Mouse (Mus musculus) neural tube, embryonic 13.5 days (tissue): ENCODE data around the gene Cpeb3. TPM values are rescaled to one million over a fixed set of nuclear protein-coding genes. Genes with fewer than 3 reads are reported as not detected.
A peak's percentile ranks its signal among the peaks of the same experiment; 100 is the strongest.

Experiments used
- ATAC-seq: fragments of 200-750 bp; cut with Nextera tagmentation; 2 replicates; pipeline ENCODE4 v1.8.0; 2017; ENCODE audit warnings: low read depth, mild to moderate bottlenecking, moderate TSS enrichment, moderate library complexity
- H3K27ac ChIP-seq: fragments of 300-500 bp; sonication (generic); replicated peaks from 2 replicates; pipeline ENCODE4 v1.5.1; 2015; ENCODE audit warnings: moderate library complexity, mild to moderate bottlenecking, inconsistent platforms
- H3K27me3 ChIP-seq: fragments of 300-500 bp; sonication (generic); 2 replicates; pipeline ENCODE4 v1.6.1; 2015; ENCODE audit warnings: mild to moderate bottlenecking, inconsistent platforms
- H3K36me3 ChIP-seq: fragments of 300-500 bp; sonication (generic); 2 replicates; pipeline ENCODE4 v1.6.1; 2015; ENCODE audit warnings: mild to moderate bottlenecking, inconsistent platforms
- H3K4me1 ChIP-seq: fragments of 300-500 bp; sonication (generic); replicated peaks from 2 replicates; pipeline ENCODE4 v1.6.1; 2015; ENCODE audit warnings: inconsistent platforms
- H3K4me2 ChIP-seq: fragments of 300-500 bp; sonication (generic); 2 replicates; pipeline ENCODE4 v1.6.1; 2015; ENCODE audit warnings: inconsistent platforms, mild to moderate bottlenecking, moderate library complexity
- H3K4me3 ChIP-seq: fragments of 300-500 bp; sonication (generic); 2 replicates; pipeline ENCODE4 v1.5.1; 2015; ENCODE audit warnings: mild to moderate bottlenecking, inconsistent platforms
- H3K9ac ChIP-seq: fragments of 300-500 bp; sonication (generic); 2 replicates; pipeline ENCODE4 v1.6.1; 2015; ENCODE audit warnings: moderate library complexity, mild to moderate bottlenecking, inconsistent platforms
- H3K9me3 ChIP-seq: fragments of 300-500 bp; sonication (generic); 2 replicates; pipeline ENCODE4 v1.6.1; 2016; ENCODE audit warnings: inconsistent platforms
- WGBS: fragments of 180-500 bp; shearing (Covaris S2); methylation state at CpG from one replicate; pipeline ENCODE4 v1.1.7; 2015; 5-methylcytosine and 5-hydroxymethylcytosine counted together
- polyA plus RNA-seq: library from polyadenylated mRNA; unstranded; fragments of >200 nt; fragmentation: Nextera tagmentation; extraction: Ambion mirVana; gene quantifications from 2 replicates; pipeline ENCODE4 v1.2.1, GENCODE M21; 2015

Cpeb3 gene
- polyA plus RNA-seq = 10.4 and 11.2 TPM in 2 replicates

GRCm38 (mm10) chr19:37208176-37208755, at the start of gene Cpeb3:
Gene Cpeb3, minus strand, starts transcription at chr19:37208601.
- Histone ChIP-seq H3K9ac (peak within 1 kb of the TSS; percentile 99), H3K4me2 (peak within 1 kb of the TSS; percentile 78), H3K36me3 (peaks cover 28% of the 10 kb centered on the region), H3K4me3 (peak within 1 kb of the TSS; percentile 100), H3K9me3 (no peaks in the 10 kb centered on the region), H3K27ac (peak within 1 kb of the TSS; percentile 88), H3K27me3 (no peaks in the 10 kb centered on the region), H3K4me1 (peaks cover 21% of the 10 kb centered on the region)
- WGBS = under 1% methylated on average over 15 of the region's 15 CpGs
- ATAC-seq = no peak

DNA sequence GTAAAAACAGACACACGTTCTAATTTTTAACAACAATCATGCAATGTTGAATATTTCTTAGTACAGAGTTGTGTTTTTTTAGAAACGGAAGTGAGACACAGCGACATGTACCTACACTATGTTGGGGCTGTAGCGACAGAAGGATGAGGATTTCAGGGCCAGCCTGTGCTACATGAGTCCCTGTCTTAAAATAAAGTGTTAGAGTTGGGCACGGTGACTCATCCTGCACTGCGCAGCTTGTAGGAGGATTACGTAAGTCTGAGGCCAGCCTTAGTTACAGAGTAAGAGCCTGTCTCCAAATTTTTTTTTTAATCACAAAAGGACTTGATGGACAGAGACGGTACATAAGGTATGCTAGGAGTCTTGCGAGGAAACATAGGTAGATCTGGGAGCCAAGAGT, 46.9 kb upstream of the Cpeb3 start:
- no peaks in the 10 kb centered on the region for H3K36me3 ChIP-seq

DNA sequence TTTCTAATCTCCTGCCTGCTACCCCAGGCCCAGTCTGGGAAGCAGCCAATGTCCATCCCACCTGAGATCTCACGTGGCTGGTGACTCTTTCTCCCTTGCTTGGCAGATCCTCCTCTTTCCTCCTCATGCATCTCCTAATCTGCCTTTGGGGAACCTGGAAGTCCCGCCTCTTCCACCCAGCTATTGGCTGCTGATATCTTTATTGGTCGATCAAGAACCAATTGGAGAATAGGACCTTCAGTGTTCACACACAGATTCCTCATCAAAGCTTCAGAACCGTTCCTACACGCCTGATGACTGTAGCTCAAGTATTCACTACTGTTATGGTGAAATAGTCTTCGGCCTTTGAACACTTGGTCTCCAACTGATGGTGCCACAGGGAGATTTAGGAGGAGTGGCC, 43.7 kb upstream of the Cpeb3 start:
- Histone ChIP-seq H3K4me3 (no peak overlapping the region), H3K4me1 (no peaks in the 10 kb centered on the region), H3K9me3 (no peaks in the 10 kb centered on the region), H3K4me2 (no peak overlapping the region), H3K27me3 (no peaks in the 10 kb centered on the region), H3K27ac (no peak overlapping the region), H3K36me3 (no peaks in the 10 kb centered on the region), H3K9ac (no peak overlapping the region)
- no peak for ATAC-seq
- WGBS = 72% methylated on average over 6 of the region's 6 CpGs

More for the DNA sequence above, 46.9 kb upstream of the Cpeb3 start:
- no peak overlapping the region for H3K27ac ChIP-seq
- 90% methylated on average over 9 of the region's 9 CpGs for WGBS
- H3K4me1 ChIP-seq = no peaks in the 10 kb centered on the region
- no peaks in the 10 kb centered on the region for H3K27me3 ChIP-seq
- H3K9ac ChIP-seq = no peak overlapping the region
- no peaks in the 10 kb centered on the region for H3K9me3 ChIP-seq
- no peak overlapping the region for H3K4me2 ChIP-seq
- H3K4me3 ChIP-seq = no peak overlapping the region
- ATAC-seq = no peak

GRCm38 (mm10) chr19:37248199-37248598, 39.8 kb upstream of the Cpeb3 start:
- Histone ChIP-seq H3K9me3 (no peaks in the 10 kb centered on the region), H3K9ac (no peak overlapping the region), H3K4me3 (no peak overlapping the region), H3K4me1 (no peaks in the 10 kb centered on the region), H3K36me3 (no peaks in the 10 kb centered on the region), H3K27me3 (no peaks in the 10 kb centered on the region), H3K4me2 (no peak overlapping the region), H3K27ac (no peak overlapping the region)
- 93% methylated on average over 3 of the region's 3 CpGs for WGBS
- ATAC-seq = no peak

- 39% methylated on average over 3 of the region's 3 CpGs for WGBS
- Histone ChIP-seq H3K4me3 (no peak overlapping the region), H3K9me3 (no peaks in the 10 kb centered on the region), H3K4me2 (no peak overlapping the region), H3K27me3 (no peaks in the 10 kb centered on the region), H3K27ac (no peak overlapping the region), H3K4me1 (no peaks in the 10 kb centered on the region), H3K9ac (no peak overlapping the region), H3K36me3 (no peaks in the 10 kb centered on the region)
- ATAC-seq = no peak
Measured at GRCm38 (mm10) chr19:37246859-37247258, 38.5 kb upstream of the Cpeb3 start.

GRCm38 (mm10) chr19:37242707-37243106, 34.3 kb upstream of the Cpeb3 start:
- Histone ChIP-seq H3K9ac (no peak overlapping the region), H3K4me1 (peaks cover 11% of the 10 kb centered on the region; the same call in 1 of the 2 replicates), H3K27me3 (peaks cover 8% of the 10 kb centered on the region; the same call in 1 of the 2 replicates), H3K4me3 (no peak overlapping the region), H3K4me2 (no peak overlapping the region), H3K36me3 (no peaks in the 10 kb centered on the region), H3K9me3 (no peaks in the 10 kb centered on the region), H3K27ac (no peak overlapping the region)
- ATAC-seq = no peak
- 45% methylated on average over 2 of the region's 2 CpGs for WGBS

DNA sequence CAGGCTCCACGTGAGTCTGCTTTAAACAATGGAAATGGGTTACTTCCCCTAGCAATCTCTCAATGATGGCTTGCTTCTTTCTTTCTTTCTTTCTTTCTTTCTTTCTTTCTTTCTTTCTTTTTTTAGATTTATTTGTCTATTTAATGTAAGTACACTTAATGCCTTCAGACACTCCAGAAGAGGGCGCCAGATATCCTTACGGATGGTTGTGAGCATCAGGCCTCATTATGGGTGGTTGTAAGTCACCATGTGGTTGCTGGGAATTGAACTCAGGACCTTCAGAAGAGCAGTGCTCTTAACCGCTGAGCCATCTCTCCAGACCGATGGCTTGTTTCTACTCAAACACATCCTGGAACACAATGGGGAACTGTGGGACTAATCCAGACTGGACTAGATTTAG, 32.8 kb upstream of the Cpeb3 start:
- Histone ChIP-seq H3K4me3 (no peak overlapping the region), H3K4me1 (peaks cover 11% of the 10 kb centered on the region; the same call in 1 of the 2 replicates), H3K27ac (no peak overlapping the region), H3K4me2 (no peak overlapping the region), H3K9ac (no peak overlapping the region), H3K36me3 (no peaks in the 10 kb centered on the region), H3K27me3 (peaks cover 22% of the 10 kb centered on the region), H3K9me3 (no peaks in the 10 kb centered on the region)
- 76% methylated on average over 5 of the region's 5 CpGs for WGBS
- ATAC-seq = no peak

DNA sequence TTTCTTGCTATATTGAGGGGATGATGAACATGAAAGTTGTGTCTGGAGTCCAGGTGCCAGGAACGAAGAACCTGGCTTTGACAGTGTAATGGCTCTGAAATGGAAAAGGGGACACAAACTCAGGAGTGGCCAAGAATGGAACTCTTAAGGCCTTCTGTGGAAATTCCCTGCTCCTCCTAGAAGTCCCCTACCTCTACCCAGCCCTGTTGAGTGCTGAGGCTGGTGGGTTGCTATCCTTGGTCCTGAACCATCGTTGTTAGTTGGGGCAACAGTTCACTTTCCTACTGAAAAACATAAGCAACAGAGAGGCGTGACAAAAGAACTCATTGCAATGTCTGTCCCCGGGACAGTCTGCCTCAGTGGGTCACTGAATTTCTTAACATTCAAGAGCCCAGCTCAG, 30.7 kb upstream of the Cpeb3 start:
- 35% methylated on average over 4 of the region's 4 CpGs for WGBS
- H3K27me3 ChIP-seq = peaks cover 41% of the 10 kb centered on the region
- no peak overlapping the region for H3K9ac ChIP-seq
- H3K27ac ChIP-seq = no peak overlapping the region
- H3K36me3 ChIP-seq = no peaks in the 10 kb centered on the region
- H3K4me3 ChIP-seq = no peak overlapping the region
- H3K9me3 ChIP-seq = no peaks in the 10 kb centered on the region
- no peak overlapping the region for H3K4me2 ChIP-seq
- ATAC-seq = no peak
- H3K4me1 ChIP-seq = peaks cover 17% of the 10 kb centered on the region

DNA sequence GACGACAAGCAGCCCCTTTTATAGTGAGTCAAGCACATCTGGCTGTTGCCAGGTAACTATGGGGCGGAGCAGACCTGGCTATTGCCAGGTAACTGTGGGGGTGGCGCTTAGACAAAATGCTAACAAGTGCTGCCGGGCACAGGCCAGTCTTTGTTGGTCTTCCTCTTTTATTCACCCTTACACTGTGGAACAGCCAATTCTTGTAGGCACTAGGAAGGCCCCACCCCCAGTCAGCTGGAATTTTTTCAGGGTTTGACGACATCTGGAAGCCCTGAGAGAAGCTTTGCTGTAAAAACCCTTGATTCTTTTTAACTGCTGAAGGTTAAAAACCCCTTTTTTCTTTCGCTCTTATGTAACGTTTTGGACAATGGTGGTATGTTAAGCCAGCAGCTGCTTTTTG, 30.2 kb upstream of the Cpeb3 start:
- no peak for ATAC-seq
- Histone ChIP-seq H3K9me3 (no peaks in the 10 kb centered on the region), H3K36me3 (no peaks in the 10 kb centered on the region), H3K4me2 (no peak overlapping the region), H3K9ac (no peak overlapping the region), H3K4me3 (no peak overlapping the region), H3K27ac (no peak overlapping the region), H3K4me1 (peaks cover 21% of the 10 kb centered on the region), H3K27me3 (peaks cover 46% of the 10 kb centered on the region)
- 15% methylated on average over 7 of the region's 7 CpGs for WGBS

GRCm38 (mm10) chr19:37237712-37238437, 29.5 kb upstream of the Cpeb3 start:
- no peak overlapping the region for H3K9ac ChIP-seq
- H3K4me1 ChIP-seq = peaks cover 24% of the 10 kb centered on the region
- 12% methylated on average over 15 of the region's 15 CpGs for WGBS
- peaks cover 51% of the 10 kb centered on the region for H3K27me3 ChIP-seq
- ATAC-seq = no peak
- 0 out of 2 replicates have a peak overlapping the region, but pooled peaks have one; percentile 16 for H3K4me2 ChIP-seq
- H3K9me3 ChIP-seq = no peaks in the 10 kb centered on the region
- H3K27ac ChIP-seq = no peak overlapping the region
- no peaks in the 10 kb centered on the region for H3K36me3 ChIP-seq
- no peak overlapping the region for H3K4me3 ChIP-seq

GRCm38 (mm10) chr19:37237306-37237705, 28.9 kb upstream of the Cpeb3 start:
- H3K4me3 ChIP-seq = no peak overlapping the region
- no peaks in the 10 kb centered on the region for H3K9me3 ChIP-seq
- ATAC-seq = no peak
- H3K4me1 ChIP-seq = peaks cover 24% of the 10 kb centered on the region
- no peak overlapping the region for H3K4me2 ChIP-seq
- H3K9ac ChIP-seq = no peak overlapping the region
- 60% methylated on average over 5 of the region's 5 CpGs for WGBS
- peaks cover 56% of the 10 kb centered on the region for H3K27me3 ChIP-seq
- no peaks in the 10 kb centered on the region for H3K36me3 ChIP-seq
- H3K27ac ChIP-seq = no peak overlapping the region

GRCm38 (mm10) chr19:37235818-37236217, 27.4 kb upstream of the Cpeb3 start:
- no peak for ATAC-seq
- peaks cover 60% of the 10 kb centered on the region for H3K27me3 ChIP-seq
- no peak overlapping the region for H3K9ac ChIP-seq
- H3K4me2 ChIP-seq = no peak overlapping the region
- H3K36me3 ChIP-seq = no peaks in the 10 kb centered on the region
- WGBS = 54% methylated on average over 8 of the region's 8 CpGs
- H3K4me1 ChIP-seq = peaks cover 24% of the 10 kb centered on the region
- no peaks in the 10 kb centered on the region for H3K9me3 ChIP-seq
- no peak overlapping the region for H3K27ac ChIP-seq
- no peak overlapping the region for H3K4me3 ChIP-seq
